Mouse (Mus musculus) kidney, embryonic 15.5 days (tissue): ENCODE data around the gene Tmx2. TPM values are rescaled to one million over a fixed set of nuclear protein-coding genes. Genes with fewer than 3 reads are reported as not detected.

Experiments used
- ATAC-seq: fragments of 200-750 bp; cut with Nextera tagmentation; replicated peaks from 2 replicates; pipeline ENCODE4 v1.8.0; 2017; ENCODE audit warnings: moderate TSS enrichment; ENCODE audit not compliant: low FRiP score
- H3K27ac ChIP-seq: fragments of 300-500 bp; sonication (generic); 2 replicates; pipeline ENCODE4 v1.5.1; 2015; ENCODE audit warnings: mild to moderate bottlenecking, inconsistent platforms
- H3K27me3 ChIP-seq: fragments of 300-500 bp; sonication (generic); 2 replicates; pipeline ENCODE4 v1.6.1; 2015; ENCODE audit warnings: inconsistent platforms
- H3K36me3 ChIP-seq: fragments of 300-500 bp; sonication (generic); 2 replicates; pipeline ENCODE4 v1.6.1; 2015; ENCODE audit warnings: inconsistent platforms
- H3K4me1 ChIP-seq: fragments of 300-500 bp; sonication (generic); 2 replicates; pipeline ENCODE4 v1.6.1; 2015; ENCODE audit warnings: inconsistent platforms
- H3K4me2 ChIP-seq: fragments of 300-500 bp; sonication (generic); 2 replicates; pipeline ENCODE4 v1.6.1; 2015; ENCODE audit warnings: moderate library complexity, mild to moderate bottlenecking, inconsistent platforms
- H3K4me3 ChIP-seq: fragments of 300-500 bp; sonication (generic); replicated peaks from 2 replicates; pipeline ENCODE4 v1.5.1; 2015; ENCODE audit warnings: mild to moderate bottlenecking, inconsistent platforms
- H3K9ac ChIP-seq: fragments of 300-500 bp; sonication (generic); 2 replicates; pipeline ENCODE4 v1.6.1; 2015; ENCODE audit warnings: mild to moderate bottlenecking, inconsistent platforms
- H3K9me3 ChIP-seq: fragments of 300-500 bp; sonication (generic); replicated peaks from 2 replicates; pipeline ENCODE4 v1.6.1; 2016; ENCODE audit warnings: inconsistent platforms
- whole genome bisulfite sequencing: fragments of 180-500 bp; shearing (Covaris S2); methylation state at CpG from one replicate; pipeline ENCODE4 v1.1.7; 2015; ENCODE audit warnings: mixed read lengths; 5-methylcytosine and 5-hydroxymethylcytosine counted together
- polyA plus RNA-seq: library from polyadenylated mRNA; unstranded; fragments of >200 nt; fragmentation: Nextera tagmentation; extraction: Ambion mirVana; gene quantifications from 2 replicates; pipeline ENCODE4 v1.2.1, GENCODE M21; 2015

Gene Tmx2
- polyA plus RNA-seq, 1 experiment from 2014 or later: 174 TPM

DNA sequence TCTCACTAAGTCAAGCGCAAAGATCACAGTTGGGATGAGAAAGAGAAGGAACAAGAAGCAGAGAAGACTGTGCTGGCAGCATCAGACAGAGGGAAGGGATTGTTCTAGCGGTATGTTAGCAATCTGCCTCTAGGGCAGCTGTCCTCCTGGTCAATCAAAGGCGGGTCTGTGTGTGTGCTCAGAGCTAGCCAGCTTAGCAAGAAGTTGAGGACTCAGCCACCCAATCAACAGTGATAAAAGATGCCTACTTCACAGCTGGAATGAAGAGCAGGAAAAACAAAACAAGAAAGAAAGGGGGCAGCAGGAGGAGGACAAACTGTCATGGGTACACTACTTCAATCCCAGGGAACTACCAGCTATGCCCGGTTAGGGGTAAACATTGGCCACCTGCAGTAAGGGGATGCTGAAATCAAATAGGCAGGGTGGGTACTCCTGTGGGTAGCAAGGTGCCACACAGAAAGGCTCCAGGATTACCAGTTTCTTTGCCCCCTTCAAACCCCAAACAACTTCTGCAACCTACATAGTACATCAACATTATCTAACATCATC is 43.9 kb downstream of the Tmx2 start:
- peaks cover 79% of the 10 kb centered on the region for H3K4me1 ChIP-seq
- no peaks in the 10 kb centered on the region for H3K27me3 ChIP-seq
- 0 out of 2 replicates have a peak, but pooled peaks cover 2% of the 10 kb centered on the region for H3K36me3 ChIP-seq
- WGBS: 28% methylated on average over 4 of the region's 4 CpGs
- H3K27ac ChIP-seq: peak overlapping the region; percentile 96
- peak overlapping the region; percentile 51 for H3K4me2 ChIP-seq
- peak overlapping the region; percentile 26; the same call in 1 of the 2 replicates for H3K9ac ChIP-seq
- H3K9me3 ChIP-seq: no peaks in the 10 kb centered on the region
- no peak for ATAC-seq
- 0 out of 2 replicates have a peak overlapping the region, but pooled peaks have one; percentile 10 for H3K4me3 ChIP-seq

DNA sequence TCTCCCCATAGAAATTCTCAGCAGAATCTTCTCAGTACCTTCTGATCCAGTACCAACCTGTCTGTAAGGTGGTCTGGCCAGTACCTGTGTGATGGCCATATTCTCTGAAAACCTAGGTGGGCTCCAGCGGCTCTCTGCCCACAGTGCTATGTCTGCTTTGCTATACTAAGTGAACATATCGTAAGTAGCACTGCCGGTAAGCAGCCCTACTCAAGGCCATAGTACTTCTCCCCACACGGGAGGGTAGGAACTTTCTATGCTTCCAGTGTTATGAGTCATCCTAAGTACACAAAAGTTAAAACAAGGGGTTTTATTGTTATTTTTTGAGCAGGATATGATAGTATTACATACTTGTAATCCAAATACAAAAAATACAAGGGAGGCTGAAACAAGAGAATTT is 44.9 kb downstream of the Tmx2 start:
- Histone ChIP-seq H3K27me3 (no peaks in the 10 kb centered on the region), H3K4me3 (no peak overlapping the region), H3K9me3 (no peaks in the 10 kb centered on the region), H3K36me3 (peaks cover 6% of the 10 kb centered on the region), H3K27ac (peak overlapping the region; percentile 96), H3K4me2 (peak overlapping the region; percentile 51; the same call in 1 of the 2 replicates), H3K9ac (no peak overlapping the region), H3K4me1 (peaks cover 74% of the 10 kb centered on the region)
- ATAC-seq: no peak
- 60% methylated on average over 4 of the region's 4 CpGs for whole genome bisulfite sequencing

DNA sequence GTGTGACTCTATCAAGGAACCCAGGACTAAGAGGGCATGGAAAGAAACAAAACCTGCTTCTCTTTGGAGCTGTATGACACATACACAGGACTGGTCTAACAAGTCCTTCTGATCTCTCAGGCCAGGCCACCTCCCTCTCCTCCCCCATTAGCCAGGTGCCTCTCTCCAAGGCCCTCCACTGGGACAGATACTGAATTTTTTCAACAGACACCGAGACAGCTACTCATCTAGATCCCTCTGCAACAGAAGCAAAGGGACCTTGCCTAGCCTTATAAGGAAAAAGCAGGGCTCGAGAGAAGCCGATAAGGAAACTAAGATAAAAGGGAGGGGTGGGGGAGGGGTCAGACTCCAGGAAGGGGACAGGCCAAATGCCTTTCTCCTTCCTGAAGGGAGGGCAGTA is 45.9 kb downstream of the Tmx2 start:
- H3K27ac ChIP-seq: peak overlapping the region; percentile 85
- peak overlapping the region; percentile 37 for H3K4me2 ChIP-seq
- H3K9ac ChIP-seq: no peak overlapping the region
- H3K4me1 ChIP-seq: peaks cover 68% of the 10 kb centered on the region
- peaks cover 13% of the 10 kb centered on the region for H3K36me3 ChIP-seq
- no peaks in the 10 kb centered on the region for H3K9me3 ChIP-seq
- no peaks in the 10 kb centered on the region for H3K27me3 ChIP-seq
- H3K4me3 ChIP-seq: no peak overlapping the region
- 0 out of 2 replicates have a peak, but pooled peaks have one; percentile 13 for ATAC-seq
- WGBS: 3% methylated on average over 3 of the region's 3 CpGs

DNA sequence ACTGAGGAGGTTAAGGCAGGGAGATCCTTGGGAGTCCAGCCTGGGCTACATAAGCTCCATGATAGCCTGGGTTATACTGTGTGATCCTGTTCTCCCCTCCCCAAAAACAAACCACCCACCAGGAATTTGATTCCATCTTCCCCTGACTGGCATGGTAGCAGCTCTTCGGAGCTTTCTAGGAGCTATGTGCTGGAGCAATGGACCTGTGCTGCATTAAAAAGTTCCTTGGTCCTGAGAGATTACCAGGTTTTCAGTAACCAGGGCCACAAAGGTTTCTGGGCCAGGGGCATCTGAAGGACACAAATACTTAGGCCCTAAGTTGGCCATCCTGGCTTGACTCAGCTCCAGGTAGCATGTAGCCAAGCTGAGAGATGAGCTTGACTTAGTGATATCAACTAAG is 46.9 kb downstream of the Tmx2 start:
- Histone ChIP-seq H3K4me3 (no peak overlapping the region), H3K36me3 (peaks cover 13% of the 10 kb centered on the region), H3K4me2 (no peak overlapping the region), H3K4me1 (peaks cover 65% of the 10 kb centered on the region), H3K9ac (no peak overlapping the region), H3K27ac (peak overlapping the region; percentile 85; the same call in 1 of the 2 replicates), H3K9me3 (no peaks in the 10 kb centered on the region), H3K27me3 (no peaks in the 10 kb centered on the region)
- ATAC-seq: no peak
- 97% methylated on average over 1 of the region's 1 CpGs for WGBS

DNA sequence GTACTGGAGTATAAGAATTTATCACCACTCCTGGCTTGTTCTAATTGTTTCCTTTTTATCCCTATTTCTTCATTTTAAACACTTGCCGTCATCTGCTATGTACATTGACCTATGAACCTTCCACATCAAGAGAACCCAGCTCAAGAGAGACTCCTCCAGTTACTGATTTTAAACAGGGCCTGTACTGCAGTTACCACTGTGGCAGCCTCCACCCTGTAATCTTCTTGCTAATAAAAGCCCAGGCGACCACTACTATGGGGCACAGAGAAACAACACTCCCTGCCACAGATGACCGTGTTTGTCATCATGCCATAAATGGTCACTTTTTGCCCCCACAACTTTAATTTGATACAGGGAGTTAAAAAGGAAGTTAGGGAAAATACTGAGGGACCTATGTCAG is 51.9 kb downstream of the Tmx2 start:
- H3K4me1 ChIP-seq: peaks cover 30% of the 10 kb centered on the region
- ATAC-seq: 0 out of 2 replicates have a peak, but pooled peaks have one; percentile 65
- no peak overlapping the region for H3K4me2 ChIP-seq
- no peaks in the 10 kb centered on the region for H3K27me3 ChIP-seq
- H3K27ac ChIP-seq: peak overlapping the region; percentile 29
- 23% methylated on average over 3 of the region's 3 CpGs for WGBS
- H3K9ac ChIP-seq: no peak overlapping the region
- peaks cover 26% of the 10 kb centered on the region for H3K36me3 ChIP-seq
- H3K9me3 ChIP-seq: no peaks in the 10 kb centered on the region
- no peak overlapping the region for H3K4me3 ChIP-seq

DNA sequence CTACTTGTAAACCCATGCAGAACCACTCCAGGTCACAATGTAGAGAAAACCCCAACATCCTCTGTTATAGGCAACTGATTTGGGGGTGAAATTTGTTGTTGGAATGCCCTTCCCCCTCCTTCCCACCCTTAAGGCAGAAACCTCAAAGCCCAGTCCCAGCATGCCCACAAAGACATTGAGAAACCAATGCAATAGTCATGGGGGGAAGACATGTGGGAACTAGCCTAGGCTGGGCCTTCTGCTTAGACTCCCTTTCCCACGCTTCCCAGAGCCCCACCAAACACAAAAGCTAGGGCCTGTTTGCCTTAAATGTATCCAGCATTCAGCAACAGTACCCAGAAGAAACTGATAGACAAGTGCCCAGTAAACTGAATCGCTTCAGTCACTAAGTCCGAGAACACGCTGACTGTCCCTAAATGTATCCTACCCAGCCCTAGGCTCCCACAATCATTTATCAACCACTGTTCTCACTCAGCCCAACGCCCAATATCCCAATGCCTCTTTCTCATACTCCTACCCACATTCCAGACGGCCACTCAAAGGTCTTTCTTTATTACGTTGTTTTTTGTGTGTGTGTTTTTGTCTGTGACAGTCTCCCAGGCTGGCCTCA is 52.5 kb downstream of the Tmx2 start:
- Histone ChIP-seq H3K36me3 (peaks cover 30% of the 10 kb centered on the region), H3K27me3 (no peaks in the 10 kb centered on the region), H3K27ac (peak overlapping the region; percentile 29; the same call in 1 of the 2 replicates), H3K4me2 (no peak overlapping the region), H3K4me3 (no peak overlapping the region), H3K9ac (no peak overlapping the region), H3K9me3 (no peaks in the 10 kb centered on the region), H3K4me1 (peaks cover 26% of the 10 kb centered on the region)
- ATAC-seq: peak; percentile 22; the same call in 1 of the 2 replicates
- WGBS: 53% methylated on average over 7 of the region's 7 CpGs

DNA sequence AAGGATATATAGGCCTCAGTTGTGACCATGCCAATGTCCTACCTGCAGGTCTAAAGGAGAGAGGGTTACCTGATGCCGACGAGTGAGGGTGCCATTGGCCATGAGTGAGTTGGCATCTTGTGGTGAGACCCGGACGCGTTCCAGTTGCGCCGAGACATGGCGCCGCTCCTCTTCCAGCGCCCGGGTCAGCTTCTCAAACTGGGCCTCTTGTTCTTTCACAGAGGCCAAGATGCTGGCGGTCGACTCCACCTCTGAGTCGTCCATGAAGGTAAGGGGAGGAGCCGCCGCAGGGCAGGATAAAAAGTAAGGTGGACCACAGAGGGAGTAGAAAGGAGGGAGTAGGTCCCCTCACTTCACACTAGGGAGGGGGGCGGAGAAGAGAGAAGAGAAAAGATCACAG is 54.7 kb downstream of the Tmx2 start:
- H3K4me2 ChIP-seq: no peak overlapping the region
- H3K36me3 ChIP-seq: peaks cover 48% of the 10 kb centered on the region
- H3K9me3 ChIP-seq: no peaks in the 10 kb centered on the region
- peaks cover 23% of the 10 kb centered on the region for H3K4me1 ChIP-seq
- no peak for ATAC-seq
- no peaks in the 10 kb centered on the region for H3K27me3 ChIP-seq
- H3K9ac ChIP-seq: no peak overlapping the region
- no peak overlapping the region for H3K4me3 ChIP-seq
- H3K27ac ChIP-seq: 0 out of 2 replicates have a peak overlapping the region, but pooled peaks have one; percentile 20
- 94% methylated on average over 17 of the region's 17 CpGs for WGBS

DNA sequence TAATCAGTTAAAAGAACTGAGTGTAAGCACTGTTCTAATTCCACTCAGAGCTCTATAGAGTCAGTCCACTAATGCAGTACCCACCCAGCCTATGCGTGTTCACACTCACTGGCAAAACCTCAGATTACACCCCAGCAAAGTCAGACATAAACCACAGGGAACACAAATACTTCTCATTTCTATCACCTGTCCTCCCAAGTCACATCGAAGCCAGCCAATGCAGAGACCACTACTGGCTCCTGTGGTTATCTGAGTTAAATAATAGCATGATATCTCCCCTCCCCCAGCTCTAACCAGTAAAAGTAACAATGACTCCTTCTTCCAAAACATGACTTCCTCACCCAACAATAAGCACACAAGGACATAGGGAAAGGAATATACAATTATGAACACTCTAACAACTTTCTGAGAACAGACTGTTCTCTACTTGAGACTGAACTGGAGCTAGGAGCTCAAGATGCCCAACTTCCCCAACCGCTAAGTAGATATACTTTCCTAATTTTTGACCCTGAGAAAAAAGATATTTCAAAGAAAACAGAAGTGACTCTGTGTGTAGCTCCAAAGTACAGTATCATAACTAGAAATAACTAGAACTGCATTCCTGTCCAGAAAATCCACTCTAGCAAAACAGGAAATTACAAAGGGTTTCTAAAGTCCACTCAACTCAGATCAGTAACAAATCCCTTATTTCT is 55.4 kb downstream of the Tmx2 start:
- WGBS: 85% methylated on average over 3 of the region's 3 CpGs
- Histone ChIP-seq H3K4me2 (no peak overlapping the region), H3K9ac (no peak overlapping the region), H3K36me3 (peaks cover 50% of the 10 kb centered on the region), H3K27ac (0 out of 2 replicates have a peak overlapping the region, but pooled peaks have one; percentile 20), H3K4me3 (no peak overlapping the region), H3K9me3 (no peaks in the 10 kb centered on the region), H3K4me1 (peaks cover 22% of the 10 kb centered on the region), H3K27me3 (no peaks in the 10 kb centered on the region)
- no peak for ATAC-seq

DNA sequence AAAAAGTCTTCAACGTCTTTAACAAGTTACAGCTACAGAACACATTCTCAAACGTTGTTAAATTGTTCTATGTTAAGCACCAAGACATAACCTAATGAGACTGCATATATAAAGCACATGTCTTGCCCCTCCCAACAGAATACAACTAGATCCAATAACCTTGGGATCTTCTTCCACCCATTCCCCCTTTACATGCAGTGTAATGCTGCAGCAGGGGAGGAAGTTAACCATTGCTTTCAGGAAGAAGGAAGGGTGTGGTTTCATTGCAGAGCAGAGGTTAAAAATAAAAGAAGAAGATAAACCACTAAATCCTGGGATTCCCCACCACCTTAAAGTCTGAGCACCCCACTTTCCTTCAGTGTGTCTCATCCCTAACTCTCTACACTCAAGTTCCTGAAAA is 56.3 kb downstream of the Tmx2 start:
- ATAC-seq: no peak
- 73% methylated on average over 2 of the region's 2 CpGs for WGBS
- H3K27me3 ChIP-seq: no peaks in the 10 kb centered on the region
- H3K27ac ChIP-seq: no peak overlapping the region
- H3K9me3 ChIP-seq: no peaks in the 10 kb centered on the region
- H3K4me3 ChIP-seq: no peak overlapping the region
- peaks cover 48% of the 10 kb centered on the region for H3K36me3 ChIP-seq
- H3K4me1 ChIP-seq: peaks cover 18% of the 10 kb centered on the region
- no peak overlapping the region for H3K4me2 ChIP-seq
- no peak overlapping the region for H3K9ac ChIP-seq

Other genes with a start within 250 kb of the Tmx2 start
- gene Tfpi, start 202.4 kb downstream of the Tmx2 start, polyA plus RNA-seq: 34.6 and 38.2 TPM in 2 replicates
- 50.3 and 54.7 TPM in 2 replicates for gene Ctnnd1, start 28.4 kb downstream of the Tmx2 start, polyA plus RNA-seq
- gene Btbd18, start 20.1 kb downstream of the Tmx2 start, polyA plus RNA-seq: 0.26 and 0.34 TPM in 2 replicates
- 355 and 388 TPM in 2 replicates for gene Selenoh, start 8.4 kb downstream of the Tmx2 start, polyA plus RNA-seq
- gene Gm28635, start 1.1 kb downstream of the Tmx2 start, polyA plus RNA-seq: not detected in 2 replicates
- gene Med19, start 738 bp downstream of the Tmx2 start, polyA plus RNA-seq: 41.3 and 44.4 TPM in 2 replicates
- 29.8 and 30.2 TPM in 2 replicates for gene Zdhhc5, start 36.0 kb upstream of the Tmx2 start, polyA plus RNA-seq
- 29.1 and 31.6 TPM in 2 replicates for gene Clp1, start 48.2 kb upstream of the Tmx2 start, polyA plus RNA-seq
- gene Ypel4, start 54.9 kb upstream of the Tmx2 start, polyA plus RNA-seq: 8.7 and 9.4 TPM in 2 replicates
- 13.2 and 13.7 TPM in 2 replicates for gene Gm19426, start 64.5 kb upstream of the Tmx2 start, polyA plus RNA-seq
- gene Serping1, start 96.3 kb upstream of the Tmx2 start, polyA plus RNA-seq: 86.7 and 109 TPM in 2 replicates
- gene Ube2l6, start 119.7 kb upstream of the Tmx2 start, polyA plus RNA-seq: 42.8 and 51.1 TPM in 2 replicates
- 0.42 and 0.43 TPM in 2 replicates for gene Smtnl1, start 143.5 kb upstream of the Tmx2 start, polyA plus RNA-seq
- 54.2 and 54.4 TPM in 2 replicates for gene Timm10, start 147.9 kb upstream of the Tmx2 start, polyA plus RNA-seq
- gene Slc43a1, start 159.7 kb upstream of the Tmx2 start, polyA plus RNA-seq: 16.5 and 20.7 TPM in 2 replicates
- 1.2 and 1.6 TPM in 2 replicates for gene Rtn4rl2, start 207.6 kb upstream of the Tmx2 start, polyA plus RNA-seq